Mouse (Mus musculus) right cerebral cortex, postnatal 36 days (tissue): ENCODE results near the gene Mmp8.

Experiments
- DNase-seq, 2 experiments: peaks; one replicate each; pipeline ENCODE4 v3.0.0; 2022; ENCODE audit warnings: low spot score in 2 of 2, mixed read lengths in 1 of 2

Mmp8 gene

GRCm38 (mm10) chr9:7594816-7595540 lies 36.7 kb downstream of the Mmp8 start:
- DNase-seq, result peak; percentile 75 to 76

DNA sequence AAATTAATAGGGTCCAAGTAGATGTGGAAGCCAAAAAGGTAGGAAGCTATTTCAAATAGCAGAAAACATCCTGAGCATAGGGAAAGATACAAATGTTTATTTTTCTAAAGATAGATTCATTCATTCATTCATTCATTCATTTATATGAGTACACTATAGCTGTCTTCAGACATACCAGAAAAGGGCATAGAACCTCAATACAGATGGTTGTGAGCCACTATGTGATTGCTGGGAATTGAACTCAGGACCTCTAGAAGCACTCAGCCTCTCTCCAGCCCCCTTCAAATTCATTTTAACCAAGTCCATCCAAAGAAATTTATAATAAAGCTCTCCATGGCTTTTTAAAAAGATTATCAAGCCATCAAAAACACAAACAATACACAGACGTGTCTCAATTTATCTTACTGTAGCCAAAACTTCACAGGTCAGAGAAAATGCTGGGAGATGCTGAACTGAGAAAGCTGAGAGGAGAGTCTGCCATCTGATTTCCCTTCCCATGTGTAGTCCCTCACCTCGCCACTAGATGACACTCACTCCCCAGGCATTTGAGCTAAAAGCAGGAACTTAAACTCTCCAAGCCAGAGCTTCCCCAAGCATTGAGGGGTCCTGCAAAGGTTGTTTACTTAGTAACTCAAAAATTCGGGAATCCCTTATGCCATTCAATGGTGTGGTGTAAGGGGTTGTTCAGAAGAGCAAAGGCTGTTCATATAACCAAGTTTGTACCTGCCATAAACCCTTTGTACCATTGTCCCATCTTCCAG lies 44.9 kb downstream of the Mmp8 start:
- peak; percentile 35 to 56 for DNase-seq

GRCm38 (mm10) chr9:7604005-7604404 lies 45.7 kb downstream of the Mmp8 start:
- DNase-seq, result no peak

- no peak for DNase-seq
Observed at GRCm38 (mm10) chr9:7605638-7606037, 47.4 kb downstream of the Mmp8 start.
